Comparison of ENCODE assay signal across 13 mouse cellular contexts in the genomic region with DNA sequence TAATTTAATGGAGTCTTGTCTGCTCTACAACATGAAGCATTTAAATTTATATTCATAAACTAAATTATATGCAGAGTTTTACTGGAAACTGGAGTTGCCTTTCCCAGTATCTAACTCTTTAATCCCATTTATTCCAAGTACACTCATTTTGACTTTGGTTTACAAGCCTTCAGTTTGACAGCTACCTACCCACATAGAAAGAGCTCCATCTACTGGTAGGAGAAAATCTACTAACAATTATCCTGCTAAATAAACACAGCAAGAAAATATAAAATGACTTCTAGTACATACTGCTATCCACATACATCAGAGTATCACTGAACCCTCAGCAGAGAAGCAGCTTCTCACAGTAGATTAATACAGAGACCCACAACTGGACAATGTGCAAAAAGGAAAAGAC. TPM values are rescaled to one million over a fixed set of nuclear protein-coding genes. Genes with fewer than 3 reads are reported as not detected.
A peak's percentile ranks its signal among the peaks of the same experiment; 100 is the strongest.
DNase-seq lines count a peak whose midpoint lies in the region; TF ChIP-seq lines count a peak whose summit lies in the region.
"Had no signal": no experiment of that assay in that cellular context is flagged by ENCODE, and none has a peak within 500 bp of the region (broad histone marks: within the 10 kb centered on the region; RNA-seq: fewer than 3 reads in every experiment).

No protein-coding gene starts in this region.

- H3K4me3 ChIP-seq in lung, adult 2 months (replicated peaks; ENCODE audit: extremely low read depth, low read depth, low read length) = no peak overlapping the region
- no peak overlapping the region for H3K4me3 ChIP-seq in E14TG2a.4 (replicated peaks; ENCODE audit: low read length)
- H3K4me3 ChIP-seq: embryonic facial prominence, embryonic 13.5 days; forebrain, embryonic 15.5 days had no signal

- peak; percentile 8; the same call in 1 of the 2 replicates for TF ChIP-seq CTCF in lung, adult 2 months (IDR thresholded peaks at IDR 0.05; ENCODE audit: insufficient read depth, low read length)
- peak; percentile 45 for TF ChIP-seq CTCF in E14TG2a.4 (conservative IDR thresholded peaks at IDR 0.05; ENCODE audit: low read length)

- DNase-seq in heart, adult 8-10 months (ENCODE audit: low spot score) = peak; percentile 44
- no peak for DNase-seq in heart, postnatal 4 days
- DNase-seq in lung, adult 2 months = no peak
- no peak for DNase-seq in lung, postnatal 36 days
- peak; percentile 22 for DNase-seq in c-Kit-positive CD71-positive TER-119-negative erythroid progenitor cells, embryonic 14.5 days (ENCODE audit: low read depth)
- DNase-seq in Muller cell, postnatal 12 days (ENCODE audit: inconsistent ontology term) = no peak
- DNase-seq in cerebellum, postnatal 10 days = no peak
- DNase-seq: adrenal gland, postnatal 14 days; cerebellum, adult 8-10 months; thymus, postnatal 36 days had no signal

- TF ChIP-seq POLR2A in lung, adult 2 months (IDR thresholded peaks at IDR 0.05; ENCODE audit: borderline replicate concordance, extremely low read depth, low read depth, low read length) = no peak

- H3K4me1 ChIP-seq in lung, adult 2 months (ENCODE audit: control insufficient read depth, insufficient read depth, low read length) = peaks cover 20% of the 10 kb centered on the region
- H3K4me1 ChIP-seq in E14TG2a.4 (replicated peaks; ENCODE audit: low read depth, low read length) = peaks cover 15% of the 10 kb centered on the region; the same call in 1 of the 2 replicates
- H3K4me1 ChIP-seq: forebrain, embryonic 15.5 days had no signal

- no peaks in the 10 kb centered on the region for H3K36me3 ChIP-seq in E14TG2a.4 (ENCODE audit: insufficient read depth, low read length)
- H3K36me3 ChIP-seq: embryonic facial prominence, embryonic 13.5 days; forebrain, embryonic 15.5 days had no signal

- no peaks in the 10 kb centered on the region for H3K9me3 ChIP-seq in E14TG2a.4 (ENCODE audit: low read length)
- H3K9me3 ChIP-seq: embryonic facial prominence, embryonic 13.5 days; forebrain, embryonic 15.5 days had no signal

- no peaks in the 10 kb centered on the region for H3K27me3 ChIP-seq in E14TG2a.4 (ENCODE audit: insufficient read depth, low read length)
- H3K27me3 ChIP-seq: embryonic facial prominence, embryonic 13.5 days; forebrain, embryonic 15.5 days had no signal

RNA-seq across cellular contexts. Expression of gene Smurf2, which starts 9.3 kb away (rescaled TPM):
- 10 to 100 TPM; 34.0 to 40.3 (median 37.2) TPM for total RNA-seq in heart, adult 8-10 months (2022)
- 10 to 100 TPM; 45.9 to 46.7 TPM for total RNA-seq in heart, postnatal 4 days (2021)
- 19.1 and 24.7 TPM in 2 replicates for polyA plus RNA-seq in lung, adult 2 months (2012; rRNA removed)

Comparison
In these comparisons a context has a peak if more than half of its experiments do, and no peak if none do; other contexts are left out.
1. DNase-seq: peak in heart, adult 8-10 months (single experiment) and c-Kit-positive CD71-positive TER-119-negative erythroid progenitor cells, embryonic 14.5 days (single experiment); none in heart, postnatal 4 days (single experiment), lung, adult 2 months (single experiment), lung, postnatal 36 days (single experiment), Muller cell, postnatal 12 days (single experiment) and cerebellum, postnatal 10 days (0 of 2).